Mouse (Mus musculus) adrenal gland, adult (tissue): Measurements from ENCODE around the gene Gmpr.

Experiments used
- DNase-seq, 2 experiments: peaks; one replicate each; pipeline ENCODE4 v3.0.0; 2022 to 2023; ENCODE audit warnings: low spot score in 1 of 2; ENCODE audit not compliant: inconsistent age in 2 of 2

Gmpr gene

DNA sequence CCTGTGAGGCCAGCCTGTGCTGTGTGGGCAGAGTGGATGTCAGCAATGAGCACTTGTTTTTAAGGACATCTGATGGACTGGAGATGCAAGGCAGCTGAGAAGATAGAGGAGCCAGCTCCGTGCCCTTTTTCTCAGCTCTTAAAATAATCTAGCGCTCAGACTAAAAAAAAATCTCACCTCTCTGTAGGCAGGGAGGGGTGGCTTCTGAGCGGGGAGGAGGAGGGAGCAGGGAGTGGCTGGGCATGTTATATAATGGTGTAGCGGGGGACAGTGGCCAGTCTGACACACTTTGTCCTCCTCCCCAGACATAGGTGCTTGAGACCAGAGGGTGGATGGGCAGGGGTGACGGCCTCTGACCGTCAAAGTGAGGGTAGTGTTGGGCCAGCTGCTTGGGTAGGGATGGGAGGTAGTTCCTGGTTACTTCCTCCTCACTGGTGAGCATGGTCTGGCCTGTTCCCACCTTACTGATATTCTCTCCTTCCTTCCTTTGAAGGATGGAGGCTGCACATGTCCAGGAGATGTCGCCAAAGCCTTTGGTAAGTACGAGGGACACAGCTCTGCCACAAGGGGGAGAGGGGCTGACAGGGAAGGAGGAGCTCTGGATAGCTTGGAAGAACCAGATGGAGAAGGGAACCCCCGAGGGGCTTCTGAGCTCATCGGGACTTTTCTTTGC is 31.4 kb downstream of the Gmpr start:
- DNase-seq: peak; percentile 60 to 86

DNA sequence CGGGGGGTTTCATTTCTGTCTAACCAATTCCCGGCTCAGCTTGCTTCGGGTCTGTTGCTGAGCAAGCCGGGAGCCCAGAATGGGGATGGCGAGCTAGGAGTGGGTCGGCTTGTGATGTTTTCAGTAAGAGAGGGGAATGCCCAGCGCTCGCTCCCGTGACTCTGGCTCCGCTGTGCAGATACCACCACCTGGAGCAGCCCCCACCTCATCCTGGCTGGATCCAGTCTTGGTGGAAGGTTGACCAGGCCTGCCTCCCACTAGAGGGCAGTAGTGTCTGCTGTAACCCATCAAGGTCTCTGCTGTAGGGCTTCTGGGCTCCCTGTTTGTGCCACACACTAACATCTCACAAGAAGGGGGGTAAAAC is 31.9 kb downstream of the Gmpr start:
- DNase-seq: peak; percentile 74 to 91

DNA sequence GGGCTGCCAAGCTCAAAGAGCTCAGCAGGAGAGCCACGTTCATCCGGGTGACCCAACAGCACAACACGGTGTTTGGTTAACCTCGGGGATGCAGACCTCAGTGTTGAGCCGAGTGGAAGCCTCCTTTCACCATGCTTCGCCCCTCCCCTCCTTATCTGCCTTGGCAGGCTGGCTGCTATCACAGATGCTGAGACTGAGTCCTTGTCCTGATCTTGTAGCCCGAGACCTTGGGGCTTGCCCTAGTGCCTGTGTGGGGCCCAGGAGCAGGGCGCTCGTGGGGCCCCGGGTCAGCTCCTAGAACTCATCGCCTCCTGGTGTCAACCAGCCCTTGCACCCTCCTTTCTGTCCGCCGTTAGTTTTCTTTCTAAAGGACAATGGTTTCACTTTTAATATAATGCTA is 38.7 kb downstream of the Gmpr start:
- DNase-seq: peak in 1 of 2 experiments; percentile 48

DNA sequence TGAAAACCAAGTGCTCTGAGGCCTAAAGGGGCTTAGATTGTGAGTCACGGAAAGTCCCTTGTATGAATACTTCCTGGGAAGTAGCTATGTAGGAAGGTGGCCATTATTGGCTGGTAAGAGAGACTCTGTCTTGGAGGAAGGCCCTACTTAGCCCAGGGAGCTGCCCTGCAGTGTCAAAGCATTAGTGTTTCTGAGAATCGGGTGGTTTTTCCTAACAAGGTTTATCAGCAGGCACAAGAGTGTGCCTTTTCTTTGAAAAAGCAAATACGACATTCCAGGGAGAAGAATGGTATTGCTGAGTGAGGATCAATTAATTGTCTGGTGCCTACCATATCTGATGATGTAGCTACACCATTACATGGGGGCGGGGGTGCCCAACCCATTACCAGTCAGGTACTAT is 39.7 kb downstream of the Gmpr start:
- no peak for DNase-seq

DNA sequence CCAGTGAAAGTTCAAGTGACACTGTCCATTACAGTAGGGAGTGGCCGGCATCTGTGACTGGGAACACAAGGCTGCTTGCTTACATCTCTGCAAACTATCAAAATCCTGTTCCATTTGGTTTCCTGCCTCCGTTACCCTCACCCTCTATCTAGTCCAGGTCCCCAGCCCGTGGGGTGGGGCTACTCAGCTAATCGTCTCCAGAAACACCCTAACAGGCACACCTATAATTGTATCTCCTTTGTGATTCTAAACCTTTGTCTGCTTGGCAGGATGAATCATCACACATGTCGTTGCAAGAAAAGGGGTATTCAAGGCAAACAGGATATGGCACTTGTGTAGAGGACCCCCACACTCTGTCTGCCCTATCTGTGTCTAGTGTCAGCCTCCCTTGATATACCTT is 40.3 kb downstream of the Gmpr start:
- DNase-seq: no peak

DNA sequence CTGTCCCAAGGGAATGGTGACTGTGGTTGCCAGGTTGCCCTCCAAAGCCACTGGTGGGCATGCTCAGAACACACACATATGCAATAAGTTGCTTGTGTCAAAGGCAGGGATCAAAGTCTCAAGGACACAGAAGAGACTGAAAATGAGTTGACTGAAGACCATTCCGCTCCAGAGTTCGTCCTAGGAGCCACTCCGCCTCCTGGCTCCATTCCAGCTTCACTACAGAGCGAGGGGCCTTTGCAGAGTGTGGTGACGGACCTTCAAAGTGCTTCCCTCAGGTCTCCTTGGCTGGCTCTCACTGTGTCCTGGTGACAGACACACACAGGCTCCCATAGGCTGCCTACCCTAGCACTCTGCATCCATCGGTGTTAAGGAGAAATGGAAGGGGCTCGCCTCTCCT is 46.4 kb downstream of the Gmpr start:
- DNase-seq: peak in 1 of 2 experiments; percentile 47

DNA sequence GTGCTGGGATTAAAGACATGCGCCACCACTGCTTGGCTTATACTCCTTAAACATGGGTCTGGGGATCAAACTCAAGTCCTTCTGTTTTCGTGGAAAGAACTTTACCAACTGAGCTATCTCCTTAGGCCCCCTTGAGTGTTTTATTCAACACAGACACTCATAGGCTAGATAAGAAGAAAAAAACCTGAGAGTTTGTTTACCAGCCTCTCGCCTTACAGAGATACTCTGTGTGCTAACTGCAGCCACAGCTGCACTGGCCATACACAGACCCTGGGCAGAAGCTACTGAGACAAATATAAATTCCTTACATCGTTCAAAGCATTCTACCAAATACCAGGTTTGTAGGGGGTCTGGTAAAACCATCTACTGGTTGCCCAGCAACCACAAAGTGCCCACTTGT is 51.1 kb downstream of the Gmpr start:
- no peak for DNase-seq

DNA sequence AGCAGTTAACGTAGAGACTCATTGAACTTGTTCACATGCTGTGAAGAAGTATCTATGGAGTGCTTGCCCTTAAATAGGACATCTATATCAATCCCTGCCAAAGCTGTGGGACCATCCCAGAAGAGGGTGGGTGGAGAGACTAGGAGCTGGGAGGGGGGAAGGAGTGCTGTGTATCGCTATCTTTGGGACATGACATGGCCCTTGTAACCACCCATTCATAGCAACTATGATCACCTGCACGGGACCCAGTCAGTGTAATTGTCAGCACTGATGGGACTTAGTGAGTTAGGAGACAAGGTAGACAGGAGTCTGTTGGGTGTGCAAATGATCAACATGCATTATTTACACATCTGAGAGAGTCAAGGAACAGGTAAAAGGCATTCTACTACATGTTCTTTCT is 52.0 kb downstream of the Gmpr start:
- DNase-seq: no peak

DNA sequence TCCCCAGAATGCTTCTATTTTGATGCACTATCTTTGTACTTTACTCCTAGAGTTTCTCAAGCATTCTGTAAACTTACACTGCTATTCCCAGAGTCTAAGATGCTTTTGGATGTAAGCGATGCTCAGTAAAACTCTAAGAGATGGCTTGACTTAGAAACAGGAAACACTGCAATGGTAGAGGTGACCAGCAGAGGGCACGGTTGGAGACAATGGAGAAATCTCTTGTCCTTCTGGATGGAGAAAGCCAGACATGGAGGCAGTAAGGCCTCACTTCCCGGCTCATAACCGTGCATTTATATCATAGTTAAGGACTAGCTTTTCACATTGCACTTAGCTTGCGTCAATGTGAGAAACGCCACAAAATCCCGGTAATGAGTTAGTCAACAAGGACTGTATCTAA is 53.3 kb downstream of the Gmpr start:
- DNase-seq: no peak

DNA sequence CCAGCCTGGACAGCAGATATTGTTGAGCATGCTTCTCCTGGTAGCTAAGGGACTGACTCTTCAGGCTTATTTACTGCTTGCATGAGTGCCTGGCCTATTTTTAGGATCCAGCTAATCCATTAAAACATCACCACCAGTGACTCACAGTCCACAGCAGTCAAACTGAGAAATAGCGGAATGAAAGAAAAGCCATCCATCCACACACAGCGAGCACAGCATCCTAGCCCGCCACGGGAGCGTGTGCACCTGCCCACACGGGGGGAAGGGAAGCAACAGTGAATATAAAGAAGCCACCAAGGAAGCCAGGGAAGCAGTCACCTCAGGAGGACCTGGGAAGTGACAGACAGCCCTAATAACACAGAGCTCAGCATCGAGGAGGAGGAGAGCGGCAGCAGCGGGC is 54.8 kb downstream of the Gmpr start:
- peak; percentile 35 to 65 for DNase-seq

DNA sequence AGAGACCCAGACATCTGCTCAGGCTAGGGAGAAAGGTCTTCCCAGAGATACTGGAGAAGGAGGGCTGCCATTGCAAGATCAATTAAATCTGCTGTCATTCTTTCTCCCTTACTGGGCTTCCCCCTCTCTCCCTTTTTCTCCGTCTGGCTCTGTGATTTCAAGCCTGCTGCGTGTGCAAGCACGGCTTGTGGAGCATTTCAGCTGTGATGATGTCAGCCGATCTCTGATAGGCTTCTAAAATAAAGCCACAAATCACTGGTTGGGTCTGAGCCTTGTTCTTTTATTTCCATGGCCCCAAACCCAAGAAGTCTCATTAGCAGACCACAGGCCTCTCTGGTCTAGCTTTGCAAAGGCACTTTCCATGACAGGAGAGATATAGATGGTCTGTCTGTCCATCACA is 57.7 kb downstream of the Gmpr start:
- DNase-seq: no peak

DNA sequence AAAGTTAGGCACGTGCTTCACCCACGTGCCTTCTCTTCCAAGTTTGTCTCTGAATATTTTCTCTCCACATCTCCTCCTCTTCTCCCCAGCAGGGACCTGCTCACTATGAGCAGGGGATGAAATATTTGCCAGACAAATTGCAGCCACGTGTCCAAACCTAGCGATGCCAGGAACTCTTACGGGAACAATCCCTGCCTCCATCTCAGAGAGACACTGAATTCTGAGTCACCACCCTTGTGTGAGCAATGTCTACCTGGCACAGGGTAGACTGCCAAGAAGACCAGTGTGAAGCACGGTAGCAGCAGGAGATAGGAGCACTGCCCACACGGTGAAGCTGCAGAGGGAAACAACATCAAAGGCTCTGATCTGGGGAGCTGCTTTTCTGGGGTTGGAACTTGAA is 62.7 kb downstream of the Gmpr start:
- DNase-seq: peak in 1 of 2 experiments; percentile 46

DNA sequence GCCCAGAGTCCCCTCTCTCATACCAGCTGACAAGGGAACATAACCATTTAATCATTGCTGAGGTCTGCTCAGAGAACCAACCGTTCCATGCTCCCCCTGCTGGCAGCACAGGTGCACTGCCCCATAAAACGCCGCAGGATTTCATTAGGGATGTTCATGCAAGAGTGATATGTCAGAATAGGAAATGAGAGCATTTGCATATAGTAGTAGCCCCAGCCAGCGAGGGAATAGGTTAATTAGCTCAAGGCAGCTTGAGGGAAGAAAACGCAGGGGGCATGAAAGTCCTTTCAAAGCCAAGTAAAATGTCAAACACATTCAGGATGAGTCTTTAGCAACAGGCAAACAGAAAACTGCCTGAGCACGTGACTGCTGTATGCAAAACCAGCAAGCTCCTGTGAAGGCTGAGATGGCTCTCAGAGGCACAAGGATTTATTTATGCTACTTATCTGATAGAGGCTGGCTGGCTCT is 64.6 kb downstream of the Gmpr start:
- DNase-seq: peak; percentile 70 to 93

DNA sequence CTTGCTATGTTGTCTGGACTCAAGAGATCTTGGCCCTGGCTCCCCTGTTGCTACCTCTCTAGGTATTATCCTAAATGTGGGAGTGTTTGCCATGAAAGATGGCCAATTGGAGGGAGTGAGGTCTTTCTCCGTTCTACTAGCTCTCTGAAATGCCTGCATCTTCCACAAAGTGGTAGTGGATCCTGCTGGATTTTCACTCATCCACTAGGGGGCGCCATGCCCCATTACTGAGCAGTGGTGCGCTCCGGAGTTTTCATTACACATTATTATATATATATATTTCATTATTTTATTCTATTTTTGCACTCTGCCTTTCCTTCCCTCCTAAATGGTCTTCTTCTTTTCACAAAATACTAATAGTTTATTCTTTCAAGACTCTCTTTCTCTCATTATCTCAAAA is 65.5 kb downstream of the Gmpr start:
- DNase-seq: peak; percentile 51 to 80

DNA sequence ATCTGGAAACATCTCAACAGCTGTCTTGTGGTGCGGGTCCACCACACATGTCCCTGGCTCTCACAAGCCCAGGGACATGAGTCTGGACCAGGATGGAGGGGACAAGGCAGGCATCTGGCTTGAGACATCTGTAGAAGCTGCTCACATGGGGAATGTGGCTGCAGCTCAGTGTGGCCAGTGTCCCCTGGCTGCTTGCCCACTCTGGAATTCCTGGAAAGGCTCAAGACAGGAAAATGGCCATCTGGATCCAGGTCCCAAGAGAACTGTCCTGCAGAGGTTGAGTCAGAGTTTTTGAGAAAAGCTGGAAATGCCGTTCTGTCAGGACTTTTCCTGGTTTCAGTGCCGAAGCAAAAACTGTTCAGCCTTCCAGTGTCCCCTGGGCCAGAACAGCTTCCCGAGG is 68.9 kb downstream of the Gmpr start:
- peak; percentile 59 to 83 for DNase-seq

DNA sequence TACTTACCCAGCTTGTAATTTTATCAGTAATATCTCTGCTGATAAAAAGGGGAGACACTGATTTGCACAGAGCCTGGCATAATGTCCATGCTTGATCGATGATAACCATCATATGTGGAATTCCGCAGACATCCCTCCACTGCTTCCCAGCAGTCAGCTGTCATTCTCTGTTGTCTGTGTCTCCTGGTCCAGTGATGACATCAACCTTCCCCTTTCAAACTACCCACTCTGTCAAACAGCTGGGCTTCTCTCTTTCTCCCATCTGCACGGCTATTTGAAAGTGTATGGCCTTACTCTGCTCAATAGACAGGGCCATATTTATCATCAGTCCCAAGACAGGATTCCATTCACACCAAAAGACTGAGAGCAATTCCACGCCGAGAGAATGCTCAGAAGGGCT is 70.1 kb downstream of the Gmpr start:
- DNase-seq: no peak

DNA sequence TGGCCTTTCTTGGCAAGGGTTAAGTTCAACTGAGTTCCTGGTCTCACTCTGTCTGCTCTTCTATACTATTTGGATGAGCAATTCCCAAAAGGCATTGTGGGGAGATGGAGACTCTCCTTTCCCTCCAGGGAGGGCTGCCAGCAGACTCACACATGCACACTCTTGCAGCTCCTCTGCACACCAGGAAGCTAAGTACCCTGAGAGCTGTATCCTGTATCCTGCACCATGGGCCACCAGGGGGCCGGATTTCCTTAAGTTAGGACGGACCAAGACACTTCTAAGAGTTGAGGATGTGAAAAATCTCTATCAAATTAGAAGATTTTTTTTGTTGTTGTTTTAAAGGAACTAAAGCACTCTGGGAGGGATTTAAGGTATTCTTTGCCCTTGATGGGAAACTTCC is 70.5 kb downstream of the Gmpr start:
- peak; percentile 41 to 65 for DNase-seq

DNA sequence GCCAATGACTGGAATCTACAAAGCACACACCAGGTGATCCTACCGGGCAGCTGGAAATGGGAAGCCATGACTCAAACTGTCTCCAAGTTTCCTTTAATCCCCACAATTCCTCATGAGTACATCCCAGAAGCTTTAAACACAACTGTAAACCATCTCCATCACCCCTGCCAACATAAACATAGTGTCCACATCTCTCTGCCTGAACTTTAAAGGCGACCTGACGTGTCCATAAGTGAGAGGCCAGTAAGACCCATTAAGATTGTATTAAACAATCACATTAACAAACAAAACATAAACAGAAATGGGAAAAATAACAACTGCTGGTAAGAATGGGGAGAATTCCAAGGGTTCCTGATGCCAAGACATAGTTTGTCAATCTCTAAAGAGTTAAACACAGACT is 72.5 kb downstream of the Gmpr start:
- DNase-seq: no peak

DNA sequence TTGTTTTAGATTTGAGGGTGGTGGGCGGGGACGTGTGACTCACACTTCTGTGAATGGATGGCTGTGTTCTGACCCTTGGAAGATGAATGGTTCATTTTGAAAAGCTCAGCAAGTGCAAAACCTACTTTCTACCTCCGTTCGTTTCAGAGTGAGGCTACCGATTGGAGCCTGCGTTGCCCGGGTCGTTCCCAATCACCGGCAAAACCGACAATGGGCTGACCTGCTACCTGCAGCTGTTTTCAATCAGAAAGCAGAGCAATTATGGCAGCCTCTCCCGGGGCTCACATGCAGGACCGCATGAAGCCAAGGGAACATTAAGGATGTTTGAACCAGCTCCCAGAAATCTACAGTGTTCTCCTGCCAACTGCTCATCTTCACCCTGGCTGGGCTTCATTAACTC is 75.0 kb downstream of the Gmpr start:
- no peak for DNase-seq

DNA sequence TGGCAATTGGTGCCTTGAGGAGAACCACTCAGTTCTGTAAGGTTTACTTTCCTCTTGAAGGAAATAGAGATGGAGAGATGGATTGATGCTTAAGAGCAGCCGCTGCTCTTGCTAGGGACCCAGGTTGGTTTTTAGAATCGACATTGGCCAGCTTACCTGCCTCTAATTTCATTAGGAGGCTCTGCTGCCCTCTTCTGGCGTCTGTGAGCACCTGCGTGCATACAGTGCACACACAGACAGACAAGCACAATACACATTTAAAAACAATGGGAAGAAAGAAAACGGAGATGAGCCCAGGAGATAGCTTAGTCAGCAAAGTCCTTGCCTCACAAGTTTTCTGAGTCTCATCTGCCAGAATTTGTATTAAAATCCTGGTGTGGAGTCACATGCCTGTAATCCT is 75.8 kb downstream of the Gmpr start:
- DNase-seq: no peak

DNA sequence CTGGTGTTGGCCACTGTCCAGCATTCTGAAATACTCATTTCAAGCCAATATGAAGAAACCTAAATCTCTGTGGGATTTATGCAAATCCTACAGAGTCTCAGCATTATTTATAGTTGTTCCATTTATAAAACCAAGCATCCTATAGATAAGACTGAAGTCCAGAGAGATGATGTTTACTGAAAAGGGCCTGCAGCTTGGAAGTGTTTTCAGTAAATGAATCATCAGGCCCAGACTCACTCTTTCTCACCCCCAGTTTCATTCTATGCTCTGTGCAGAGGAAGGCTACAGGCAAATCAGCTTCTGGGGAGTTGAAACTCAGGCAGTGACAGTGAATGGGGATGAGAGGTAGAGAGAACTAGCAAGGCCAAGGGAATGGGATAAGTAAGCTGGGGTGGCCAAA is 83.7 kb downstream of the Gmpr start:
- no peak for DNase-seq

DNA sequence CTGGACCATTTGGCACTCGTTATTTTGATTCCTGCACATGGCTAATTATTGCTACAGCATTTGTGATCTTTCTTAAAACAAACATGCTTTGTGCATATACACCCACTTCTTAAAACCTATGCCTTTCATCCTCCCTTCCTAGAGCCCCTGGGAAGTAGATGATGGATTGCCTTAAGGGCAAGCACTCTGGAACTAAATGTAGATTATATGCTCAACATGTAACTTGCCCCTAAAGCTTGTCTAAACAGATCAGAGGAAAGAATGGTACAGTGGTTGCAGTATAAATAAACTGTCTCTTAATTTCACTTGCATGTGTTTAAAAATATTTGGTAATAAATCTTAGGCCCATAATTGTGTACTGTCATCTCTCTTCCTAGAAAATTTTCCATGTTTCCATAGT is 86.7 kb downstream of the Gmpr start:
- no peak for DNase-seq

DNA sequence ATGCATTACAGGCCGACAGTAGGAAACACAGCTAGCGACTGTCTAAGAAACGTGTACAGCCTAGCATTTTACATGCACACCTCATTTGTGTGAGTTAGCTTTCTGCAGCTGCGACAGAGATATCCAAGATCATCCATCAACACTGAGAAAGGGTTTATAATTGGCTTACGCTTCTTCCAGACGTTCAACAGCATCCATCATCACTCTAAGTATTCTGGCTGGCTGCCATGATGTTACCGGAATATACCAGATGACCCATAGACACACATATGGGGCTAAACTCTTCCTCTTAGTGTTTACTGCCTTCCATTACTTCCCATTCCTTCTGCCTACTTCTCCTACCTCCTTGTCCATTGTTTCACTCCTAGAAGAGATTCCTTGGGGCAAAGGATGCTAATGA is 88.2 kb downstream of the Gmpr start:
- no peak for DNase-seq

DNA sequence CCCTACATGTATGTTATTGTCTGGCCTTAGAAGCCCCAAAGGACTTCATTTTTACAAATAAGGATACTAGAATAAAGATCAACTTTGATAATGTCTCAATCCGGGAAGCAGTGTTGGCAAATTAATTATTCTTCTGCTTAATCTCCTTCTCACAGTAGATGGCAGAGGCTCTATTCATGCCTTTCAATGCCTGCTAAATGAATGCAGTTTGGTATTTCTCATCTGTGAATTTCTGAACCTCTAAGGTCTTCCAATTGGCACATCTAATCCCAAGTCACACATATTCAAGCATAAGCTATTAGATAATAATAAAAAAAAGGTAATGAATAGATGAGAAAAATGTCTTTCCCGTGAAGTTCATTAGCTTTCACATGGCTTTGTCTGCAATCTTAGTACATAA is 92.6 kb downstream of the Gmpr start:
- DNase-seq: no peak
